Mouse (Mus musculus): ENCODE results near the gene Cpne1.

DNA sequence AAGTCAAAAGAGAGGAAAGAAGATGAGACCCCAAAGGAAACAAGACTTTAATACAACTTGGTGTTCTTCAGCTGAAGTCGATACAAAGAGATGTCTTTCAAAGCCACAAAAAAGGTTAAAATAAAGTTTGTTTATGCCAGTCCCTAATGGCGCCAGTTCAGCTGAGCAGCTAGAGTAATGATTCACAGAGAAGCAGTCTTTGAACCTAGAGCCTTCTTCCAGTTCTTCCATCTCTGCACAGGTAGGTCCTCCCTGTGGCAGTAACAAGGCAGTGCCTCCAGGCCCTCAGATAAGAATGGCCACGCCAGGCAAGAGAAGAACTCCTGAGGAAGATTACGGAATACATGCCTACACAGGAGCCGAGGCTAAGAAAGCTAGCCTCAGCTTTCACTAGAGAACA is 12.0 kb upstream of the Cpne1 start:
- TF ChIP-seq CTCF (IDR thresholded peaks at IDR 0.05; ENCODE audit: low read depth, low read length) (no peak), POLR2A (IDR thresholded peaks at IDR 0.05; ENCODE audit: borderline replicate concordance, low read depth, low read length) (no peak)
